ENCODE assay signal across 33 mouse cellular contexts in genomic region chr4:41056253-41056652, GRCm38 (mm10). TPM values are rescaled to one million over a fixed set of nuclear protein-coding genes. Genes with fewer than 3 reads are reported as not detected.
A peak's percentile ranks its signal among the peaks of the same experiment; 100 is the strongest.
DNase-seq lines count a peak whose midpoint lies in the region; ATAC-seq lines count a peak whose summit lies in the region.
"Had no signal": no experiment of that assay in that cellular context is flagged by ENCODE, and none has a peak within 500 bp of the region (broad histone marks: within the 10 kb centered on the region; RNA-seq: fewer than 3 reads in every experiment).

No protein-coding gene starts in this region.

- H3K4me1 ChIP-seq in liver, embryonic 15.5 days (replicated peaks), result peaks cover 35% of the 10 kb centered on the region
- peaks cover 16% of the 10 kb centered on the region for H3K4me1 ChIP-seq in kidney, embryonic 14.5 days (ENCODE audit: control insufficient read depth, insufficient read depth, low read length)
- H3K4me1 ChIP-seq: forebrain, embryonic 13.5 days; hindbrain, embryonic 12.5 days; midbrain, embryonic 13.5 days had no signal

- no peak overlapping the region for H3K9ac ChIP-seq in liver, embryonic 15.5 days
- no peak overlapping the region for H3K9ac ChIP-seq in kidney, embryonic 14.5 days (ENCODE audit: low read depth, low read length)
- H3K9ac ChIP-seq: forebrain, embryonic 13.5 days; hindbrain, embryonic 12.5 days; limb, embryonic 15.5 days; midbrain, embryonic 13.5 days; stomach, embryonic 15.5 days had no signal

- peaks cover 7% of the 10 kb centered on the region; the same call in 1 of the 2 replicates for H3K27me3 ChIP-seq in liver, embryonic 15.5 days
- H3K27me3 ChIP-seq in kidney, embryonic 14.5 days (ENCODE audit: control insufficient read depth, insufficient read depth, low read length), result no peaks in the 10 kb centered on the region
- H3K27me3 ChIP-seq: forebrain, embryonic 13.5 days; hindbrain, embryonic 12.5 days; limb, embryonic 15.5 days; midbrain, embryonic 13.5 days; stomach, embryonic 15.5 days had no signal

- H3K4me3 ChIP-seq in liver, embryonic 15.5 days (replicated peaks), result no peak overlapping the region
- H3K4me3 ChIP-seq in kidney, embryonic 14.5 days (ENCODE audit: low read length), result no peak overlapping the region
- H3K4me3 ChIP-seq: forebrain, embryonic 13.5 days; hindbrain, embryonic 12.5 days; limb, embryonic 10.5 days; limb, embryonic 15.5 days; midbrain, embryonic 13.5 days; stomach, embryonic 15.5 days had no signal

- no peak for DNase-seq in liver
- DNase-seq in kidney, postnatal 25 days, result peak; percentile 52 to 83
- no peak for DNase-seq in spleen, postnatal 36 days (ENCODE audit: low spot score in 2 of 2)
- no peak for DNase-seq in neural tube, embryonic 10.5 days (ENCODE audit: extremely low spot score, low spot score)
- no peak for DNase-seq in adrenal gland, postnatal 14 days
- DNase-seq: adrenal gland, postnatal 10 days; B cell, adult 2 months; cerebellum, adult 11 months; cerebellum, adult 9-10 months; cerebellum, postnatal 36 days; gastrocnemius, postnatal 25 days; heart, adult 18-20 months; heart, postnatal 36 days; lung, adult 2 months; lung, postnatal 10 days; thymus, postnatal 25 days had no signal

- ATAC-seq in liver, embryonic 15.5 days (ENCODE audit: insufficient read depth), result 0 out of 2 replicates have a peak, but pooled peaks have one; percentile 28
- ATAC-seq in kidney, embryonic 14.5 days (ENCODE audit: low FRiP score, low TSS enrichment), result peak; percentile 25; the same call in 1 of the 2 replicates
- ATAC-seq: activated CD4-positive, CD25-positive, alpha-beta regulatory T cell, adult 4 months; forebrain, embryonic 13.5 days; hindbrain, postnatal 0 days; midbrain, embryonic 13.5 days had no signal

- no peaks in the 10 kb centered on the region for H3K9me3 ChIP-seq in liver, embryonic 15.5 days (replicated peaks)
- H3K9me3 ChIP-seq in kidney, embryonic 14.5 days (ENCODE audit: control insufficient read depth, low read length), result no peaks in the 10 kb centered on the region
- H3K9me3 ChIP-seq: forebrain, embryonic 13.5 days; hindbrain, embryonic 12.5 days; limb, embryonic 10.5 days; limb, embryonic 15.5 days; midbrain, embryonic 13.5 days; stomach, embryonic 15.5 days had no signal

- H3K27ac ChIP-seq in liver, embryonic 15.5 days (replicated peaks), result 0 out of 2 replicates have a peak overlapping the region, but pooled peaks have one; percentile 57
- H3K27ac ChIP-seq in kidney, embryonic 14.5 days (ENCODE audit: low read depth, low read length), result peak overlapping the region; percentile 77; the same call in 1 of the 2 replicates
- H3K27ac ChIP-seq: forebrain, embryonic 13.5 days; hindbrain, embryonic 12.5 days; hindbrain, postnatal 0 days; limb, embryonic 10.5 days; limb, embryonic 15.5 days; macrophage; midbrain, embryonic 13.5 days; stomach, embryonic 15.5 days had no signal

- H3K36me3 ChIP-seq in liver, embryonic 15.5 days (replicated peaks), result no peaks in the 10 kb centered on the region
- H3K36me3 ChIP-seq in kidney, embryonic 14.5 days (ENCODE audit: control insufficient read depth, insufficient read depth, low read length), result no peaks in the 10 kb centered on the region
- H3K36me3 ChIP-seq: hindbrain, embryonic 12.5 days; limb, embryonic 10.5 days; limb, embryonic 15.5 days; midbrain, embryonic 13.5 days; stomach, embryonic 15.5 days had no signal

- H3K4me2 ChIP-seq in liver, embryonic 15.5 days, result no peak overlapping the region
- H3K4me2 ChIP-seq in kidney, embryonic 14.5 days (replicated peaks; ENCODE audit: low read depth, low read length), result no peak overlapping the region
- H3K4me2 ChIP-seq: forebrain, embryonic 13.5 days; heart, embryonic 11.5 days; hindbrain, embryonic 12.5 days; limb, embryonic 15.5 days; midbrain, embryonic 13.5 days; stomach, embryonic 15.5 days had no signal

- 63% methylated on average over 1 of the region's 1 CpGs for WGBS in liver, embryonic 15.5 days (ENCODE audit: insufficient replicate concordance)
- 18% methylated on average over 1 of the region's 1 CpGs for WGBS in kidney, embryonic 14.5 days

RNA-seq across cellular contexts. Expression of gene Aqp7, which starts 8.3 kb away (rescaled TPM):
- 0.79 and 1.2 TPM in 2 replicates for polyA plus RNA-seq in liver, embryonic 15.5 days (2015; fragmentation: Nextera tagmentation; extraction: Ambion mirVana)
- polyA plus RNA-seq in kidney, embryonic 14.5 days (2014; fragmentation: Nextera tagmentation; extraction: Ambion mirVana), result 0.46 and 0.53 TPM in 2 replicates
- 62.7 and 67.7 TPM in 2 replicates for total RNA-seq in adrenal gland, postnatal 14 days (2021)
- total RNA-seq: hindbrain, postnatal 0 days; layer of hippocampus, adult 8-10 months; layer of hippocampus, postnatal 25 days; megakaryocyte-erythroid progenitor cell, adult 5-6 weeks had no signal
- polyA plus RNA-seq: embryonic facial prominence, embryonic 11.5 days; forebrain, embryonic 13.5 days; hindbrain, embryonic 12.5 days; macrophage; midbrain, embryonic 13.5 days; neural tube, embryonic 14.5 days had no signal

RNA-seq across cellular contexts. Expression of gene Aqp3, which starts 41.7 kb away (rescaled TPM):
- 12.3 and 12.8 TPM in 2 replicates for polyA plus RNA-seq in liver, embryonic 15.5 days (2015; fragmentation: Nextera tagmentation; extraction: Ambion mirVana)
- polyA plus RNA-seq in kidney, embryonic 14.5 days (2014; fragmentation: Nextera tagmentation; extraction: Ambion mirVana), result 12.8 and 13.3 TPM in 2 replicates
- 2.7 TPM in 1 of 2 replicates, not detected in the other for total RNA-seq in adrenal gland, postnatal 14 days (2021)
- total RNA-seq: gastrocnemius, postnatal 25 days; heart, postnatal 36 days; layer of hippocampus, adult 8-10 months; layer of hippocampus, postnatal 25 days had no signal
- polyA plus RNA-seq: forebrain, embryonic 13.5 days; macrophage had no signal

Comparison
In these comparisons a context has a peak if more than half of its experiments do, and no peak if none do; other contexts are left out.
1. DNase-seq: peak in kidney, postnatal 25 days (2 of 2); none in liver (single experiment), spleen, postnatal 36 days (0 of 2), neural tube, embryonic 10.5 days (single experiment) and adrenal gland, postnatal 14 days (single experiment).